Mouse (Mus musculus) adipocyte (in vitro differentiated cells): ENCODE measurements around the gene Tns1.
A peak's percentile ranks its signal among the peaks of the same experiment; 100 is the strongest.

Experiments
- DNase-seq: peaks from one replicate; pipeline ENCODE4 v3.0.0-alpha.2; 2016; ENCODE audit warnings: low spot score

Gene Tns1

DNA sequence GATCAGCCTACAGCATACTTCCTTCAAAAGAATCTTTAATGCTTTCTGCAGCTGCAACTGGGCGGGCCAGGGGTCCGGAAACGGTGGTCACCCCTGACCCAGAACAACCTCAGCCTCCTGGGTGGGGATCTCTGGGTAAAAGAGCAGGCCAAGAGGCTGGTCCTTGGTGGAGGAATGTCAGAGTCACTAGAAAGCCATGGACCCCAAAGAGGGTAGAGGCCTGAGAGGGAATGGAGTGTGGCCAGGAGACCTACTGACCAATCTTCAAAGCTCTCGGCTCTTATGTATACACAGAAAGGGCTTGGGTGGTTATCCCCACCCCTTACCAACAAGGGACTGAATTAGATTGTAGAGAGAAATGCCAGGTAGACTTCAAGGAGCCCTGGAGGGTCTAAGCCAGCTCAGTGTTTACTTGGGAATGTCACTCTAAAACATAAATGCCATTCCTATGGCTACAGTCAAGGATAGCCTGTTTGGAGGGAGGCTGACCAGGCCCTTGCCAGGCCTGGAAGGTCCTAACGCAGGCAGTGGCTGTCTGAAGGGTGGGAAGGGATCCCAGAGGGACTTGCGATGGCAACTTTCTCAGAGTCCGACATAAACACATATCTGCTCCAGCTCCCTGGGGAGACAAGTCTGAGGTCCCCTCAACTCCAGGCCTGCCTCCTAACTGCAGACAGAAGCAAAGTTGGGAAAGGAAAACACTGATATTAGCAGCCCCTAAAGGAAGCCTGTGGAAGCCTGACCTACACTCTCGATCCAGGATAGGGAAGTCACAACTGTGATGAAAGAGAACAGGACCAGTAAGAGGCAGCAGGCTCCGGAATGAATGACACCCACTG, 92.3 kb downstream of the Tns1 start:
- no peak for DNase-seq

DNA sequence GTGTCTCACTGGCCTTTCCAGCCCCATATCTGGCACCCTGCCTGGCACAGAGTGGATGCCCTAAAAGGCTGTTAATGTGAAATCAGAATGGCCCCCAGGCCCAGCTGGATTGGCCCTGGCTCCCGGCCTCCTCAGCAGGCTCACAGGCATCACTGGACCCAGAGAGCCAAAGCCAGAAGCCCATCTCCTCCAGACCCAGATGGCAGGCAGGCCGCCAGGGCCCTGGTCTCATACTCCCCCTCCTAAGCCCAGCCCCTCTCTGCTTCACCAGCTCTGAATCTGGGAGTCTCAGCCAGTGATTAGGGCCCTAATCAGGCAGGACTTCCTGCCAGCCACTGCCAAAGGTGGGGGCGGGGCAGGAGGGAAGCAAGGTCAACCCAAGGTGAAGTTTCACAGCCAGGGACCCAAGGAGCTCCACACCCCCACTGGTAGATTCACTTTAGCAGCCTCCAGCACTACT, 93.3 kb downstream of the Tns1 start:
- no peak for DNase-seq

DNA sequence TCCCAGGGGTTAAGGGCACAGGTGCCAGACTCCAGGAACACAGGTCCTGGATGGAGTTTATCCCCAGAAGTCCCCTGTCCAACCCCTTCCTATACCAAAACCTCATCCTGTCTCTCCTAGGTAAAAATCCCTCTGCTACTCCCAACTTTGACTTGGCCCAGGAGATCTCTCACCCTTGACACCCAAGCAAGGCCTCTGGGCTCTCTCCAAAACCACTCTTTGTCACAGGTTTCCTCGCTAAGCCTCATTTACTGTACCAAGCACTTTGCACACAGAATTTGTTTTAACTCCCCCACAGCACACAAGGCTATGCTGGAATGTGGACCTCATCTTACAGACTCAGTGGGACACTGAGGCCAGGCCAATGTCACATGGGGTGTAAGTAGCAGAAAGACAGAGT, 94.0 kb downstream of the Tns1 start:
- no peak for DNase-seq

DNA sequence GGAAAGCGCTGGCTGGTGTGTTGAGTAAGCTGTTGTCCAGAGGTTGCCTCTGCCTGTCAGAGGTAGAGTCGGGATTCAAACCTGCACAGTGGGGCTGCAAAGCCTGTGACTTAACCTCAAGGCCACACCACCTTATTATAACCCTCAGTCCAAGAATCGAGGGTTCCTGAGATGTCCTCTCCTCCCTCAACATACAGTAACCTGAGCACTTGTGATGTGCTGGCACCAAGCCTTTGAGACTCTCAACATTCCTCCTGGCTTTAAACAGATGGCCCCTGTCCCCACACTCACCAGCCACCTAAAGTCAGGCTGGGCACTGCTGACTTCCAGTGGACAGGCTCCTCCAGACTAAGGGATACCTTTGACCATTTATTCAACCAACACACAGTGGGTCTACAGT, 94.6 kb downstream of the Tns1 start:
- DNase-seq = no peak

DNA sequence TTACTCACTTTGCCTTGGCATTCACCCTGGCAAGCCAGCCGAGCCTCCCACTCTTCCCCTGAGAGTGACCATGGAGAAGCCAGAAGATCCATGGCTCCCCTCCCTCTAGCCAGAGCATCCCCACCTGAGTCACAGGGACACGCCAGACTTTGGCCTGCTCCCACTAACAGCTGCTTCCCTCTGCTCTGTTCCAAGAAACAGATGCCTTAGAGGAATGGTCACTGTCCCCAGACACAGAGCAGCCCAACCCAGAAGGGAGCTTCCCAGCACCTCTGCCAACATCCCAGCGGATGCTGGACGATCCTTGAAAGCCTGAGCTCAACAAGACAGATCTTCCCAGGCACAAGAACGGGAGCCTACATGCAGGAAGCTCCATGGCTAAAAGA, 95.4 kb downstream of the Tns1 start:
- DNase-seq = no peak

DNA sequence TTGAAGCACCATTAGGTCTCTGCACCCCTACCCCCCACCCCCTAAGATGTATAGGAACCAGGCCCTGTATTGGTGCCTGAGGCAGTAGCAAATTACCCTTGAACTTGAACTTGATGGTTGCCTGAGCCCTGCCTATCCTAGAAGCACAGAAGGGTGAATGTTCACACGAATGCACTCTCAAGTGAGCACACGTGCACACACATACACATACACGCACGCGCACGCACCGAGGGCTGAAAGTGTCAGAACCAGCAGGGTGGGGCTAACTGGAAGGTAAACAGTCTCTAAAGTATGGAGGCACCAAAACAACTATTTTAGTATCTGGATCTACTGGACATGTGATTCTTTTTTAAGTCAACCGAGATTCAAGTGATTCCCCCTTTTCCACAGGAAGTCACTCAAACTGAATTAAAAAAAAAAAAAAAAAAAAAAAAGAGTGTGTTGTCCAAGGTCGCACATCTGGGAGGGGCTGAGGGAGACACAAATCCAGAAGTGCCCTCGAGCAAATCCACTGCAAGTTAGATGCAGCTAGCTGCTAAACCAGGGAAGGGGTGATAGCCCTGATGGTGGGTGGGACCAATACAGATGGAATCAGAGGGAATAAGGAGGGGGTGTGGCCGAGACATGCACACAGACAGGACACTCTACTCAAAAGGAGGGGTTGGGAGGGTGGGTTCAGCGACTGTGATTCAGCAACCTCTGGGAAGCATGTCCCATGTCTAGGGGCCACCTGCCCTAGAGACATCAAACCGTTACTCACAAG, 96.0 kb downstream of the Tns1 start:
- DNase-seq = no peak

DNA sequence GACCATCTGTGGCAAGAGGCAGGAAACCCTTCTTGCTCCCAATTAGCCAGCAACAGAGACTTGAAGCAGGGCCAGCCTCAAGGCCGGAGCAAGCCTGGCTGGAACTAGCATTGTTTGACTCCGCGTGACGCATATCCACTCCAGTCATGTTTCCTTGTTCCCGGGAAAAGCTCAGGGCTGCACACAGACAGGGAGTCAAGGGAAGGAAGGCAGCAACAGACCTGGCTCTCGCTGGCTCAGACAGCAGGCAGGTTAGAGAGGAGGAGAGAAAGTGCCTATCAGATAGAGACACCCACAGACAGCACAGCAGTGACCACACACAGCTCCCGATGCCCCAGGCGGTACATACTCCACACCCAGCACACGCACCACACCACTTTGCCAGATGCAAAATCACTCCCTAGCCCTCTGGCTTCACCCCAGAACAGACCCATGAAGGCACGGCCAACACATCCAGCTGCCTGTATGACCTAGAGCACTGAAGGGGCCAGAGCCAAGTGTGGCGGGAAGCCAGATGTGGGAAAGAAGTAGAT, 96.6 kb downstream of the Tns1 start:
- peak; percentile 88 for DNase-seq

DNA sequence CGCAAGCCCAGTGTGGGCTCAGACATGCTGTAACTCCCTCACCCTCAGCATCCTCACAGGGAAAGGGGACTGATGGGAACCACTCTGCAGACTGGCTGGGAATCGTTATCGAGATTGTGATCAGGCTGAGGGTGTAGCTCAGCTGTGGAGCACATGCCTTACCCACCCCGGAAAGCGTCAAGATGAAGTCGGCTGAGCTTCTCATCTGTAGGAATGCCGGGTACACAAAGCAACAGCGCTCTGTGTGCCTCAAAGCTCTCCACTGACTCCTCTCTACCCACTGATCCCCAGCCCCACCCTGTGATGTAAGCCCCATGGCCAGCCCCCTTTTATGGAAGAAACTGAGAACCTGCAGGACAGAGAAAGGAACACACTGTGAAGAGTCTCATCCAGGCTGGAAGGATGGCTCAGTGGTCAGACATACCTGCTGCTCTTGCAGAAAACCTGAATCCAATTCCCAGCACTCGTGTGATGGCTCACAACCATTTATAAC, 97.5 kb downstream of the Tns1 start:
- DNase-seq = no peak

DNA sequence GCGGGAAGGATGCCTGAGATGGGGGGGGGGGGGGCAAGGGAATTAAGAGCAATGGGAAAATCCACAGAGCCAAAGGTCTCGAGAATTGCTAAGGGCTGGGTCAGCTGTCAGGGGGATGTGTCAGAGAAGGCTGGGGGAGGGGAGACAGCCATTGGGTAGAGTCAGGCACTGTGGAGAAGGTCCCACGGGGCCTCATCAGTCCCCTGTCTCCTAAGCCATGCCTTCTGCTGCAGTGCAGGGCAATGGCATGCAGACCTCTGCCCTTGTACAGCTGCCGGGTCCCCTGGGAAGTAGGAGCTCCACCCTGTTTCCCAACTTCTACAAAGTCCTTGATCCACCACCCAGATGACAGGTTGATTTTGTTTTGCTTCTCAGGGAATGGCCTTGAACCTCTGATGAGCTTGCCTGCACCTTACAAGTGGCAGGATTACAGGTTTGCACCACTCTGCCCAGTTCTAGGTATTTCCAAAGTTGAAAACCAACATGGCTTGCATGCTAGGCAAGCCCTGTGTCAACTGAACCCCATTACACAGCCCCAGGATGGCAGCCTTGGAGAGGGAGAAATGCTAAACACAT, 98.5 kb downstream of the Tns1 start:
- no peak for DNase-seq

DNA sequence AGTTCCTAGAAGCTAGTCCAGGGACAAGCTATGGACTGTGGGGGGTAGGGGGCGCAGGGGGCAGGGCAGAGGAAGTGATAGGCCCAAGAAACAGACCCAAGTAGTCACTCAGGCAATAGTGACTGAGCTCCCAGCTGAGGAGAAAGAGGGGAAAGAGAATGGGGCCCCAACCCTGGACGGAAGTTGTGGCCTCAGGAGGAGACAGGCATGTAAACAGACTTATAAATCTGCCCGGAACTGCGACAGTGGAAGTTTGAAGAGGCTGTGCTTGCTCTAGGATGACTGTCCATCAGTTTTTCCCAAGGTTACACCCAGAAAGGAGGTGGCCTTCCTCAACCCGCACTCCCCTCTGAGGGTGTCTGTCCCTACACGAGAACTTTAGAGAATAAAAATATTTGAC, 99.0 kb downstream of the Tns1 start:
- no peak for DNase-seq

DNA sequence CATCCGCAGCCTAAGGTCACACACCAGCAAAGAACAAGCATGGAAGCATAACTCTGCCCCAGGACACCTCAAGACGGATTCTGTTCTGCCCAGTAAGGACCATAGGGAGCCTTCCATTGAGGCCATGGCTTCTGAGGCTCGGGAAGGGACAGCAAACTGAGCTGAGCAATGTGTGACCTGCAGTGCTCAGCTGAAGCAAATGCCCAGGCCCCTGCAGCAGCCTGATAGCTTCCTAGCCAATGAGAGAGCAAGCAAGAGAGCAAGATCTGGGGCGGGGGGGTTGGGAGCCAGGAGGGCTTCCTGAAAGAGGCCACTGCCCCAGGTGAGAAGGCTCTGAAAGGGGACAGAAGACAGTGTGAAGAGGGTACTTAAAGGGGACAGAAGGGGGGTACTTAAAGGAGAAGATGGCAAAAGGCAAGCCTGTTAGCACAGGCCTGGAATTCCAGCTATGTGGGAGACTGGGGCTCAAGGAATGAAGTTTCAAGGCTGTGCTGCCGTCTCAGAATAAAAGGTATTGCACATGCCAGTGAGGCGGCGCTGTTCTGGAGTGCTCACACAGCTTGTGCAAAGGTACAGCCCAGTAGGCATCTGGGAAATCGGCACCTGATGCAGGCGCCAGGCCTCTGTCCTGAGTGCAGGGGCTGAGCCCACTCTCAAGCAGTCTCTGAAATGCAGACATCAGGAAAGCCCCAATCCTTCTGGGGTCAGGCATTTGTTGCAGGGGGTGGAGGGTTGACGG, 99.6 kb downstream of the Tns1 start:
- no peak for DNase-seq

DNA sequence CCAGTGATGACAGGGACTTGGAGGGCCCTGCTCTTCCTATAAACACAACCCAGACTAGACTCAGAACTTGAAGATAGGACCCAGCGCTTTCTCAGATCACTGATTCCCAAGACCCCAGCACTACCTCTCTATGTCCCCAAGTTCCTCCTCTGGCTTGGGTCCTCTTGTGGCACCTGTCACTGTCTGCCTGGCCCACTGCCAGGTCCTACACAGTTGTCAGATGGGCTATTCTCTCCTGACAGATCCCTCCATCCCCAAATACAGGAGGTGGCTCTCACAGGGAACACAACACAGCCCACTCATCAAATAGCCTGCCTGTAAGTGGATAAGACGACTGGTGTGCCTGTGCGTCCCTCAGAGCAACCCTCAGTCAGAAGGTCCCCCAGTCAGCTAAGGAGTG, 101.3 kb downstream of the Tns1 start:
- no peak for DNase-seq

DNA sequence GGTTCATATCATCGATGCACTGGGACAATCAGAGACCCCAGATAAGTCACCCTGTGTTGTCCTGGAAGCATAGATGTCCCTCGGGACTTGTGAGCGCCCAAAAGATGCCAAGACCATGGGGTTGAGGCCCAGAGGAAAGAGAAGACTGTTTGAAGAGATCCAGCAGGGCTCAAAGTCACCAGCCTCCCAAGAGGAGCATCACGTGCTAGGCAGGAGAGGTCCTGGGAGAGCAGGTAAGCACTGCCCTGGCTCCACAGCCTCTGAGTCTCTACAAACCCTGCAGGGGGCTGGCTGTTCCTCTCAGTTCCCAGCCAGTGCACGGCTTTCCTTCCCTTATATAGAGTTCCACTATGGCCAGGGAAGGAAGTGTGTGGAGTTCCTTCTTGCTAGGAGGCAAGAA, 101.7 kb downstream of the Tns1 start:
- no peak for DNase-seq

DNA sequence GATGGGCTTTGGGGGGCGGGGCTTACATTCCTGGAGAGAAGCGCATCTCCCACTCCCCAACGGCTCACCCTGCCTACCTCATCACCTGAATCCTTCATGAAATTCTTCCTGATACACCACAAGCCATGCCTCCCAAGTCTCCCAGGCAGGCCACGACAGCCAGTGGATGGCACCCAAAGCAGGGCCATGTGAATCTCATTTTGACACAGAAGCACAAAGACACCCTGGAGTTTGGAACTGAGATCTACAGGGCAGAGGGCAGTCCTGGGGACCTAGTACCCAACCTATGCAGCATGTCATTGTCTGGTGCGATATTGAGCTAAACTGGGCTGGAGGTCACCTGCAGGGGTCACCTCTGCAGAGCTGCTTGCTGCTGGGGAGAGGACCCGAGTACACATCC, 104.0 kb downstream of the Tns1 start:
- DNase-seq = no peak

DNA sequence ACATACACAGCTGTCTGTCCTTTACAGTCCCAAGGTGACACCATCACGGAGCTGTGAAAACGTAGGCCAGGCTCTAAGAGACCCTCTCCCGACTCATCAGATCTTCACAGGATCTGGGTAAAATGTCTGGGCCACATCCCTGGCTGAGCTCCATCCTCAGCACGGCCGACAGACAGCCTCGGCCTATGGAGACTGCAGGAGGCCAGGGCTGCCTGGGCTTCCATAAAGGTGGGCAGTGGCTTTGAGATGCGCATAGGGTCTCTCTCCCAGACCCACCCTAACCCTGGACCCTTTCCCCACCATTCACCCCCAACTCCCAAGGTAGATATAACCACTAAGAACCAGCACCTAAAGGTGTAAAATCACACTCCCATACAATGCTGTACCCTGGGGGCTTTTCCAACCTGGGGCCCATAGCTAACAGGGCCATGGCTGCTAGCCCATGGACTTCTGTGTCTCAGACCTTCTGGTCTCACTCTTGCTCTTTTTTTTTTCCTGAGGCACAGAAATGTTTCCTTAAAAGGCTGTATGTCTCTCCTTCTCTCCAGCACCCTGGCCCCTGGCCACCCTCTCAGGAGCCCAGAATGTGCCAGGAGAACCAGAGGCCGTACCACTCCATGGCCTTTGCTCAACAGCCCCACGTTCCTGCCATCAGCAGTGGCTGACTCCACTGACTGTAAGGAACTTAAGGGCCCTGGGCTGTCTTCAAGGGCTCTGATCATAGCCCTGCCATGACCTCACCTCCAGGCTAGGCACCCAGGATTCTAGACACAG, 106.7 kb downstream of the Tns1 start:
- peak; percentile 86 for DNase-seq

DNA sequence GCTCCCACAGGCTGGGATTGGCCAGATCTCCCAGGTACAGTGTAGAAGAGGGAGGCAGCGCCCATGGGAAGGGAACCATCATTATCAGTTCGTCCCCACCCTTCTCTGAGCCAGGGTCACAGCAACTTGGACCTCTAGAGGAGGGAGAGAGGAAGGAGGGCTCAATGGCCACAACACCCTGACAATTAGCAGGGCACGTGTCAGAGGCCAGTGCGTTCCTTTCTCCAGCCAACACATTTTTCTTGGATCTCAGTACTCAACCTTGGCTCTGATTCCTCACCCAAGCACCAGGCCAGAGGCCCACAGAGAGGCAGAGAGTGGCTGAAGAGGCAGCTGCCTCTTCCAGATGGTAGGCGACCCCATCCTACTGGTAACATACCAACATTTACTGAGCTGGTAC, 107.6 kb downstream of the Tns1 start:
- peak; percentile 83 for DNase-seq

DNA sequence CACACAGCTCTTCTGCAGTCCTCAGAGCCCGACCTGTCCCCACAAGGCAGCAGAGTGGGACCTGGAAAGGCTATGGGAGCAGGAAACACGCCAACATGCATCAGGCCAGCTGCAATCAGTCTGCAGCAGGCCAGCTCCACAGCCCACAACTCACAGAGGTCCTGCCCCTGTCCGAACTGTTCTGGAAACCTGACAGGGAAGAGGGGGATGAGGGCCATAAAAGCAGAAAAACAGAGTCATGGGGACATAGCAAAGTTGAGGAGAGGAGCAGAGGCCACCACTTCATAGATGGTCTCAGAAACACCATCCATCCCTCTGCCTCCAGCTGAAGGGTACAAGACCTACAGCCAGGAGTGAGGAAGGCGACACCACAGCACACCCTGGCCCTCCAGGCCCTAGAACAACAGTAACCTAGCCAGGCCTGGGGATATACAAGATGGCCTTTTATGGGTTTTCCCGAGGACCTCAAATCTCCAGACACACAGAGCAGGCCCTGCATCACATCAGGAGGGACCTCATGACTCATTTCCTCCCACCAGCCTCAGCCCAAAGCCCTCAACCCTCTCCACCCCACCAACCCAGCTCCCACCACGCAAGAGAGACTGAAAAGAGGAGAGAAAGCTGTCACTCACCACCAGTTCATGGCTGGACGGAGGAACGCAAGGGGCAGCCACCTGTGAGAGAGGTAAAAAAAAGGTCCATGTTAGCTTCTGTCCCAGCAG, 108.6 kb downstream of the Tns1 start:
- no peak for DNase-seq

DNA sequence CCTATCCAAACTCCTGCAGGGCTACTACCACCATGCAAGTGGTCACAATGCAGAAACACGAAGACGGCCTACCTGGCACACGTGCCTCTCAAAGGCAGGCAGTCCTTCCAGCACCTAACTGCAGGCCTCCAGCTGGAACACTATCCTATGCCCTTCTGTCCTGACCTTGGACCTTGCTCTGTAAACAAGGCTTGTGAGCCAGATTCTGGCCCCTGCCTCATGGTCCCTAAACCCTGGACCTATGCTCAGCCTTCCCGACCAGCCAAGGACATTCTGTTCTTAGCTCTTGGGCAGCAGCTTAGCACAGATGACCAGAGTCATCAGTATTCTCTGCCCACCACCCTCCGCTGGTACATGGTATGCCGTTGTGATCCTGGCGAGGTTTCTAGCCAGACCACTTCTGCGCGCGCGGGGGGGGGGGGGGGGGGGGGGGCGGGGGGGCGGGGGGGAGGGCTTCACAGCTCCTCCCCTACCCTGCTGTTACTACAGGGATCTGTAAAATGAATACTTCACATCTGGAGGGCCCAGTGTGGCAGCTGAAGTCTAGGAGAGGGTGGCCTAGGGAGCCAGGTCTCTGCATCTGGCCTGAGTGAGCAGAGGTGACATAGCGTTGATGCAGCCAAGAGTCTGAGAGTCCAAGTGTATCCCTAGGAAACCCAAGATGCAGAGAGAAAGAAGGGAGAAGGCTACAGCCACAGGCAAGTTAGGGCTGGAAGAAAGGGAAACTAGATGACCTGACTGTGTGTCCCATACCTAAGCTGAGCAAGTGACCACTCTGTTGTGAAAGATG, 109.5 kb downstream of the Tns1 start:
- DNase-seq = no peak

DNA sequence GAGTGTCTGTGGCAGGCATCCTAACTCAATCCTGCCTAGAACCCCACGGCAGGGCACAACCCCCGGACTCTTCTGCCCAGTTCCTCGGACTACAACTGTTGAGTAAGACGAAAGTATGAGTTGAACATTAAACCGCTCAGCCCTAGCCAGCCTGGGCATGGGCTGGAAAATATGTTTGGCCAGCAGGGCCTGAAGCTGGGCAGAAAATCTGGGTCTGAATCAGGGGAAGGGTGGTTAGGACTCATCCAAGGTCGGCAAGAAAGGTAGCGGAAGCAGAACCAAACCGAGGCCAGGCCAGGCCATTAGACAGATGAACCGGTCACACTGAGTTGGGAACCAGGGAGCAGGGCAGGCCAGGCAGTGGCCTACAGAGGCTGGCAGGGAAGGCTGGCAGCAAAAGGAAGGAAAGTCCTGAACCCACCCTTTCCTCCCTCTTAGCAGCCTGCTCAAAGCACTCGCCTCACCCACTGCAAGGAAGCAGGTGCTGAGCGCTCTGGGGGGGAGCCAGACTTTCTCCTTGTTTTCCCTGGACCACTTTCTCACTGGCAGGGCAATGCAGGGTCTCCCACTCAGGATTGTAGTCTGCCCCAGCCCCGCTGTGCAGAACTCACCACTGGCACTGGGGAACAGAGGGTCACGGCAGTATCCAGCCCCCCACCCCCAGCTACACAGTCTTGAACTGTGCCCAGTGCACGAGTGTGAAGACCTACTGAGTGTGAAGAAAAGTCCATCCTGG, 110.8 kb downstream of the Tns1 start:
- DNase-seq = no peak
